Comparison of ENCODE assay signal across 16 mouse cellular contexts in genomic region chr6:117991297-117991696, GRCm38 (mm10). TPM values are rescaled to one million over a fixed set of nuclear protein-coding genes. Genes with fewer than 3 reads are reported as not detected.
DNase-seq lines count a peak whose midpoint lies in the region; ATAC-seq lines count a peak whose summit lies in the region.
"Had no signal": no experiment of that assay in that cellular context is flagged by ENCODE, and none has a peak within 500 bp of the region (broad histone marks: within the 10 kb centered on the region; RNA-seq: fewer than 3 reads in every experiment).

No protein-coding gene starts in this region.

- H3K9me3 ChIP-seq in heart, embryonic 11.5 days (replicated peaks; ENCODE audit: control insufficient read depth, low read length): no peaks in the 10 kb centered on the region
- H3K9me3 ChIP-seq in neural tube, embryonic 15.5 days (replicated peaks): no peaks in the 10 kb centered on the region
- H3K9me3 ChIP-seq: forebrain, embryonic 15.5 days had no signal

- H3K27ac ChIP-seq in heart, embryonic 11.5 days (ENCODE audit: low read depth, low read length): no peak overlapping the region
- H3K27ac ChIP-seq in neural tube, embryonic 15.5 days (replicated peaks): no peak overlapping the region
- H3K27ac ChIP-seq: forebrain, embryonic 15.5 days; stomach, postnatal 0 days had no signal

- H3K27me3 ChIP-seq in heart, embryonic 11.5 days (ENCODE audit: control insufficient read depth, insufficient read depth, low read length): no peaks in the 10 kb centered on the region
- H3K27me3 ChIP-seq in neural tube, embryonic 15.5 days (replicated peaks): no peaks in the 10 kb centered on the region
- H3K27me3 ChIP-seq: forebrain, embryonic 15.5 days had no signal

- no peak overlapping the region for H3K4me2 ChIP-seq in heart, embryonic 11.5 days
- H3K4me2 ChIP-seq in neural tube, embryonic 15.5 days: no peak overlapping the region
- H3K4me2 ChIP-seq: forebrain, embryonic 15.5 days; liver, embryonic 11.5 days had no signal

- ATAC-seq in heart, embryonic 11.5 days (replicated peaks; ENCODE audit: insufficient number of reproducible peaks, low FRiP score, low TSS enrichment): no peak
- ATAC-seq in neural tube, embryonic 15.5 days (ENCODE audit: low FRiP score): no peak
- ATAC-seq: forebrain, embryonic 15.5 days had no signal

- no peak overlapping the region for H3K4me3 ChIP-seq in heart, embryonic 11.5 days (ENCODE audit: low read depth, low read length)
- H3K4me3 ChIP-seq in neural tube, embryonic 15.5 days (replicated peaks): no peak overlapping the region
- H3K4me3 ChIP-seq: forebrain, embryonic 15.5 days had no signal

- no peaks in the 10 kb centered on the region for H3K4me1 ChIP-seq in heart, embryonic 11.5 days (ENCODE audit: control insufficient read depth, insufficient read depth, low read length)
- H3K4me1 ChIP-seq in neural tube, embryonic 15.5 days: 0 out of 2 replicates have a peak, but pooled peaks cover 3% of the 10 kb centered on the region
- H3K4me1 ChIP-seq: forebrain, embryonic 15.5 days had no signal

- peak; percentile 19 for DNase-seq in heart, adult 8-10 months (ENCODE audit: low spot score)
- DNase-seq in gastrocnemius, adult 18-20 months (ENCODE audit: low spot score): peak; percentile 36
- peak; percentile 50 to 81 for DNase-seq in left cerebral cortex, postnatal 25 days (ENCODE audit: low spot score in 2 of 2)
- peak; percentile 44 to 45 for DNase-seq in right cerebral cortex, postnatal 10 days (ENCODE audit: low spot score in 2 of 2)
- DNase-seq in kidney, adult 11 months: no peak
- no peak for DNase-seq in spleen, postnatal 4 days (ENCODE audit: low spot score in 2 of 2)
- DNase-seq: adrenal gland, postnatal 14 days; kidney, postnatal 14 days; layer of hippocampus, postnatal 36 days had no signal

- WGBS in heart, embryonic 11.5 days (ENCODE audit: insufficient replicate concordance): 71% methylated on average over 7 of the region's 7 CpGs
- 86% methylated on average over 7 of the region's 7 CpGs for WGBS in neural tube, embryonic 15.5 days

- no peaks in the 10 kb centered on the region for H3K36me3 ChIP-seq in heart, embryonic 11.5 days (ENCODE audit: control insufficient read depth, insufficient read depth, low read length)
- H3K36me3 ChIP-seq in neural tube, embryonic 15.5 days: no peaks in the 10 kb centered on the region
- H3K36me3 ChIP-seq: forebrain, embryonic 15.5 days had no signal

- no peak overlapping the region for H3K9ac ChIP-seq in heart, embryonic 11.5 days (ENCODE audit: low read depth, low read length)
- no peak overlapping the region for H3K9ac ChIP-seq in neural tube, embryonic 15.5 days (replicated peaks)
- H3K9ac ChIP-seq: forebrain, embryonic 15.5 days had no signal

- intact Hi-C loops in left cerebral cortex, postnatal 25 days (cut with DNase I): no loop called here

RNA-seq across cellular contexts. Expression of gene Rasgef1a, which starts 19.9 kb away (rescaled TPM):
- under 1 TPM; 0.35 to 0.69 (median 0.42) TPM for total RNA-seq in heart, adult 8-10 months (2022)
- polyA plus RNA-seq in heart, embryonic 11.5 days (2014; fragmentation: Nextera tagmentation; extraction: Ambion mirVana): 0.30 and 0.49 TPM in 2 replicates
- under 1 TPM; 0.09 to 0.26 TPM for total RNA-seq in gastrocnemius, adult 18-20 months (2021)
- total RNA-seq in left cerebral cortex, postnatal 25 days (2021): 100 to 1,000 TPM; 199 to 208 TPM
- 3.3 and 4.3 TPM in 2 replicates for polyA plus RNA-seq in neural tube, embryonic 15.5 days (2015; fragmentation: Nextera tagmentation; extraction: Ambion mirVana)
- total RNA-seq: common myeloid progenitor, adult 5-6 weeks had no signal

RNA-seq across cellular contexts. Expression of gene Fxyd4, which starts 53.8 kb away (rescaled TPM):
- total RNA-seq in heart, adult 8-10 months (2022): not detected
- polyA plus RNA-seq in heart, embryonic 11.5 days (2014; fragmentation: Nextera tagmentation; extraction: Ambion mirVana): 0.76 and 2.4 TPM in 2 replicates
- not detected for total RNA-seq in gastrocnemius, adult 18-20 months (2021)
- total RNA-seq in left cerebral cortex, postnatal 25 days (2021): not detected
- 3.0 and 3.6 TPM in 2 replicates for polyA plus RNA-seq in neural tube, embryonic 15.5 days (2015; fragmentation: Nextera tagmentation; extraction: Ambion mirVana)
- total RNA-seq: adrenal gland, postnatal 14 days; common myeloid progenitor, adult 5-6 weeks; layer of hippocampus, postnatal 36 days had no signal
- polyA plus RNA-seq: small intestine, adult 2 months had no signal

Comparison
In these comparisons a context has a peak if more than half of its experiments do, and no peak if none do; other contexts are left out.
1. DNase-seq: peak in heart, adult 8-10 months (single experiment), gastrocnemius, adult 18-20 months (single experiment), left cerebral cortex, postnatal 25 days (2 of 2) and right cerebral cortex, postnatal 10 days (2 of 2); none in kidney, adult 11 months (single experiment) and spleen, postnatal 4 days (0 of 2).
2. RNA of gene Rasgef1a, which starts 19.9 kb away (total RNA-seq): 199 to 208 TPM in left cerebral cortex, postnatal 25 days; 0.35 to 0.69 TPM in heart, adult 8-10 months and 0.09 to 0.26 TPM in gastrocnemius, adult 18-20 months; every median in the first group is over 100 times any median in the second.